Mouse (Mus musculus) ES-Bruce4 (cell line): ENCODE data around the gene Maoa.

ENCODE experiments used
- CTCF ChIP-seq: IDR thresholded peaks from one replicate; pipeline ENCODE4 v1.8.1; 2011; ENCODE audit warnings: low read depth, low read length
- POLR2A ChIP-seq: IDR thresholded peaks from one replicate; pipeline ENCODE4 v1.8.1; 2011; ENCODE audit warnings: low read length; ENCODE audit not compliant: insufficient read depth

DNA sequence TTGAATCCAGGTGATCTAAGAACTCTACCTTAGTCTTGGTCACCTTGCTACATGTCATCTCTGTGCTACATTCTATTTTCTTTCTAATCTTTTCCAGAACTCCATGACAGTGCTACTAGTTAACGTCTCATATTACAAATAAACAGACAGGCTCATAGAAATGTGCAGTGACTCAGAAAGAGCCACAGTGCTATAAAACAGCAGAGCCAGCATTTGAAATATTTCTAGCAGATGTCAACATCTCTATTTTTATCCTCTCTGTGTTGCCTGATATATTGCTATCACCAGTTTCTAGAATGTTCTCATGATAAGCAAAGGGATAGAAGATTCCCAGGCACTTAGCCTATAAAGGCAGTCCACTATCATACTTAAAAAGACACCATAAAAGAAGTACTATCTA is 94.5 kb downstream of the Maoa start:
- no peak for TF ChIP-seq CTCF
- TF ChIP-seq POLR2A: no peak
